Comparison of ENCODE assay signal across 8 mouse cellular contexts in genomic region chr19:23960275-23960674, GRCm38 (mm10).
DNase-seq lines count a peak whose midpoint lies in the region; ATAC-seq lines count a peak whose summit lies in the region.
"Had no signal": no experiment of that assay in that cellular context is flagged by ENCODE, and none has a peak within 500 bp of the region (broad histone marks: within the 10 kb centered on the region; RNA-seq: fewer than 3 reads in every experiment).

No protein-coding gene starts in this region.

- no peak overlapping the region for H3K4me2 ChIP-seq in forebrain, embryonic 15.5 days (replicated peaks)
- H3K4me2 ChIP-seq in hindbrain, embryonic 15.5 days: no peak overlapping the region
- no peak overlapping the region for H3K4me2 ChIP-seq in midbrain, embryonic 13.5 days (replicated peaks)
- H3K4me2 ChIP-seq: liver, embryonic 13.5 days had no signal

- H3K27ac ChIP-seq in forebrain, embryonic 15.5 days (replicated peaks): peak overlapping the region; percentile 54; the same call in 1 of the 2 replicates
- H3K27ac ChIP-seq in hindbrain, embryonic 15.5 days (replicated peaks): no peak overlapping the region; the same call in none of the 2 replicates
- H3K27ac ChIP-seq in midbrain, embryonic 13.5 days: peak overlapping the region; percentile 58; the same call in 1 of the 2 replicates
- H3K27ac ChIP-seq: liver, embryonic 13.5 days had no signal

- H3K9me3 ChIP-seq in forebrain, embryonic 15.5 days: no peaks in the 10 kb centered on the region
- H3K9me3 ChIP-seq in hindbrain, embryonic 15.5 days: no peaks in the 10 kb centered on the region
- H3K9me3 ChIP-seq in midbrain, embryonic 13.5 days: no peaks in the 10 kb centered on the region
- H3K9me3 ChIP-seq: liver, embryonic 13.5 days had no signal

- H3K9ac ChIP-seq in forebrain, embryonic 15.5 days (replicated peaks): no peak overlapping the region
- no peak overlapping the region for H3K9ac ChIP-seq in hindbrain, embryonic 15.5 days
- H3K9ac ChIP-seq in midbrain, embryonic 13.5 days (replicated peaks): peak overlapping the region; percentile 54; the same call in 1 of the 2 replicates
- H3K9ac ChIP-seq: liver, embryonic 13.5 days had no signal

- ATAC-seq in forebrain, embryonic 15.5 days (replicated peaks): peak; percentile 33
- peak; percentile 23; the same call in 1 of the 2 replicates for ATAC-seq in hindbrain, embryonic 15.5 days (ENCODE audit: low FRiP score, low read depth)
- peak; percentile 44 for ATAC-seq in midbrain, embryonic 13.5 days
- ATAC-seq in monocyte, adult 5-6 weeks (replicated peaks; ENCODE audit: insufficient number of reproducible peaks, low FRiP score, low TSS enrichment, poor library complexity, severe bottlenecking): no peak
- no peak for ATAC-seq in frontal cortex, adult (ENCODE audit: low TSS enrichment)

- H3K36me3 ChIP-seq in forebrain, embryonic 15.5 days: no peaks in the 10 kb centered on the region
- no peaks in the 10 kb centered on the region for H3K36me3 ChIP-seq in hindbrain, embryonic 15.5 days
- no peaks in the 10 kb centered on the region for H3K36me3 ChIP-seq in midbrain, embryonic 13.5 days
- H3K36me3 ChIP-seq: liver, embryonic 13.5 days had no signal

- no peak overlapping the region for H3K4me3 ChIP-seq in forebrain, embryonic 15.5 days
- no peak overlapping the region for H3K4me3 ChIP-seq in hindbrain, embryonic 15.5 days
- H3K4me3 ChIP-seq in midbrain, embryonic 13.5 days (replicated peaks): no peak overlapping the region
- H3K4me3 ChIP-seq: liver, embryonic 13.5 days had no signal

- no peaks in the 10 kb centered on the region for H3K27me3 ChIP-seq in forebrain, embryonic 15.5 days
- H3K27me3 ChIP-seq in hindbrain, embryonic 15.5 days: no peaks in the 10 kb centered on the region
- 0 out of 2 replicates have a peak, but pooled peaks cover 7% of the 10 kb centered on the region for H3K27me3 ChIP-seq in midbrain, embryonic 13.5 days
- H3K27me3 ChIP-seq: liver, embryonic 13.5 days had no signal

- peaks cover 22% of the 10 kb centered on the region for H3K4me1 ChIP-seq in forebrain, embryonic 15.5 days
- H3K4me1 ChIP-seq in hindbrain, embryonic 15.5 days (replicated peaks): peaks cover 24% of the 10 kb centered on the region
- H3K4me1 ChIP-seq in midbrain, embryonic 13.5 days (replicated peaks): peaks cover 26% of the 10 kb centered on the region
- H3K4me1 ChIP-seq: liver, embryonic 13.5 days had no signal

- 12% methylated on average over 3 of the region's 3 CpGs for WGBS in forebrain, embryonic 15.5 days
- WGBS in hindbrain, embryonic 15.5 days: 19% methylated on average over 3 of the region's 3 CpGs
- WGBS in midbrain, embryonic 13.5 days: 22% methylated on average over 3 of the region's 3 CpGs

- peak; percentile 42 for DNase-seq in ovary, adult 18-20 months (ENCODE audit: low spot score)
- no peak for DNase-seq in ovary, postnatal 10 days (ENCODE audit: low spot score)
- DNase-seq: liver, embryonic 13.5 days had no signal

Comparison
In these comparisons a context has a peak if more than half of its experiments do, and no peak if none do; other contexts are left out.
1. ATAC-seq: peak in forebrain, embryonic 15.5 days (single experiment), hindbrain, embryonic 15.5 days (single experiment) and midbrain, embryonic 13.5 days (single experiment); none in monocyte, adult 5-6 weeks (single experiment) and frontal cortex, adult (single experiment).